Mouse (Mus musculus) midbrain, embryonic 10.5 days (tissue): Measurements from ENCODE around the gene Srd5a1. TPM values are rescaled to one million over a fixed set of nuclear protein-coding genes. Genes with fewer than 3 reads are reported as not detected.
"Not testable (repeated sequence)": the region's sequence is repeated elsewhere in the genome, so short reads cannot be mapped to it uniquely, and the experiment has no call there.

Experiments used
- DNase-seq: peaks from one replicate; pipeline ENCODE4 v3.0.0-alpha.2; 2017; ENCODE audit warnings: low spot score
- H3K27ac ChIP-seq: fragments of 300-500 bp; sonication (generic); replicated peaks from 2 replicates; pipeline ENCODE4 v1.5.1; 2016; ENCODE audit warnings: mild to moderate bottlenecking
- H3K27me3 ChIP-seq: fragments of 300-500 bp; sonication (generic); 2 replicates; pipeline ENCODE4 v1.6.1; 2016; ENCODE audit warnings: low read depth, mild to moderate bottlenecking; ENCODE audit not compliant: poor library complexity, severe bottlenecking
- H3K36me3 ChIP-seq: fragments of 300-500 bp; sonication (generic); 2 replicates; pipeline ENCODE4 v1.6.1; 2016; ENCODE audit warnings: mild to moderate bottlenecking, moderate library complexity
- H3K4me1 ChIP-seq: fragments of 300-500 bp; sonication (generic); 2 replicates; pipeline ENCODE4 v1.6.1; 2016
- H3K4me3 ChIP-seq: fragments of 300-500 bp; sonication (generic); 2 replicates; pipeline ENCODE4 v1.5.1; 2016; ENCODE audit warnings: mild to moderate bottlenecking, moderate library complexity
- H3K9me3 ChIP-seq: fragments of 300-500 bp; sonication (generic); replicated peaks from 2 replicates; pipeline ENCODE4 v1.6.1; 2016; ENCODE audit warnings: mild to moderate bottlenecking
- WGBS: fragments of 180-500 bp; shearing (Covaris S2); methylation state at CpG from one replicate; pipeline ENCODE4 v1.1.7; 2016; 5-methylcytosine and 5-hydroxymethylcytosine counted together
- polyA plus RNA-seq: library from polyadenylated mRNA; unstranded; fragments of >200 nt; fragmentation: Nextera tagmentation; extraction: Ambion mirVana; gene quantifications from 2 replicates; pipeline ENCODE4 v1.2.1, GENCODE M21; 2016

The Srd5a1 gene
- polyA plus RNA-seq, 1 experiment from 2014 or later, result 24.8 TPM

GRCm38 (mm10) chr13:69637657-69638056, 26.4 kb upstream of the Srd5a1 start:
- Histone ChIP-seq H3K27me3 (no peaks in the 10 kb centered on the region), H3K27ac (no peak overlapping the region), H3K4me1 (no peaks in the 10 kb centered on the region), H3K9me3 (no peaks in the 10 kb centered on the region), H3K4me3 (no peak overlapping the region), H3K36me3 (peaks cover 84% of the 10 kb centered on the region)
- 94% methylated on average over 9 of the region's 9 CpGs for WGBS
- DNase-seq, result no peak

- Histone ChIP-seq H3K36me3 (peaks cover 93% of the 10 kb centered on the region), H3K4me1 (no peaks in the 10 kb centered on the region), H3K9me3 (no peaks in the 10 kb centered on the region), H3K27ac (no peak overlapping the region), H3K27me3 (no peaks in the 10 kb centered on the region), H3K4me3 (no peak overlapping the region)
- WGBS, result 92% methylated on average over 6 of the region's 6 CpGs
- no peak for DNase-seq
Observed at GRCm38 (mm10) chr13:69636816-69637215, 25.6 kb upstream of the Srd5a1 start.

GRCm38 (mm10) chr13:69636375-69636774, 25.1 kb upstream of the Srd5a1 start:
- Histone ChIP-seq H3K27me3 (no peaks in the 10 kb centered on the region), H3K4me1 (no peaks in the 10 kb centered on the region), H3K27ac (no peak overlapping the region), H3K4me3 (no peak overlapping the region), H3K36me3 (peaks cover 97% of the 10 kb centered on the region), H3K9me3 (no peaks in the 10 kb centered on the region)
- 91% methylated on average over 3 of the region's 3 CpGs for WGBS
- no peak for DNase-seq

- H3K4me3 ChIP-seq, DNase-seq, H3K27ac ChIP-seq, H3K27me3 ChIP-seq, H3K9me3 ChIP-seq, H3K4me1 ChIP-seq: not testable (repeated sequence)
- WGBS, result 94% methylated on average over 7 of the region's 7 CpGs
- peaks cover 98% of the 10 kb centered on the region for H3K36me3 ChIP-seq
Observed at GRCm38 (mm10) chr13:69635836-69636235, 24.6 kb upstream of the Srd5a1 start.

GRCm38 (mm10) chr13:69633988-69634387, 22.7 kb upstream of the Srd5a1 start:
- Histone ChIP-seq H3K4me3 (no peak overlapping the region), H3K36me3 (peaks cover 99% of the 10 kb centered on the region), H3K27me3 (no peaks in the 10 kb centered on the region), H3K27ac (no peak overlapping the region), H3K9me3 (no peaks in the 10 kb centered on the region), H3K4me1 (no peaks in the 10 kb centered on the region)
- DNase-seq, result no peak
- 91% methylated on average over 2 of the region's 2 CpGs for WGBS

GRCm38 (mm10) chr13:69633551-69633950, 22.3 kb upstream of the Srd5a1 start:
- no peaks in the 10 kb centered on the region for H3K9me3 ChIP-seq
- 97% methylated on average over 9 of the region's 9 CpGs for WGBS
- peaks cover 100% of the 10 kb centered on the region for H3K36me3 ChIP-seq
- H3K4me3 ChIP-seq, result no peak overlapping the region
- DNase-seq, result no peak
- no peak overlapping the region for H3K27ac ChIP-seq
- no peaks in the 10 kb centered on the region for H3K4me1 ChIP-seq
- no peaks in the 10 kb centered on the region for H3K27me3 ChIP-seq

GRCm38 (mm10) chr13:69631659-69632058, 20.4 kb upstream of the Srd5a1 start:
- H3K4me1 ChIP-seq, result no peaks in the 10 kb centered on the region
- H3K27ac ChIP-seq, result no peak overlapping the region
- H3K27me3 ChIP-seq, result no peaks in the 10 kb centered on the region
- no peak overlapping the region for H3K4me3 ChIP-seq
- no peak for DNase-seq
- H3K9me3 ChIP-seq, result no peaks in the 10 kb centered on the region
- 92% methylated on average over 4 of the region's 4 CpGs for WGBS
- H3K36me3 ChIP-seq, result peaks cover 100% of the 10 kb centered on the region

- Histone ChIP-seq H3K4me3 (no peak overlapping the region), H3K9me3 (no peaks in the 10 kb centered on the region), H3K27ac (no peak overlapping the region), H3K4me1 (no peaks in the 10 kb centered on the region), H3K36me3 (peaks cover 100% of the 10 kb centered on the region), H3K27me3 (no peaks in the 10 kb centered on the region)
- 94% methylated on average over 3 of the region's 3 CpGs for WGBS
- DNase-seq, result no peak
Observed at GRCm38 (mm10) chr13:69631111-69631510, 19.9 kb upstream of the Srd5a1 start.

- H3K9me3 ChIP-seq, result no peaks in the 10 kb centered on the region
- no peak overlapping the region for H3K27ac ChIP-seq
- no peaks in the 10 kb centered on the region for H3K27me3 ChIP-seq
- WGBS, result 89% methylated on average over 8 of the region's 8 CpGs
- H3K4me3 ChIP-seq, result no peak overlapping the region
- H3K4me1 ChIP-seq, result no peaks in the 10 kb centered on the region
- DNase-seq, result no peak
- peaks cover 100% of the 10 kb centered on the region for H3K36me3 ChIP-seq
Observed at GRCm38 (mm10) chr13:69630576-69630975, 19.3 kb upstream of the Srd5a1 start.

GRCm38 (mm10) chr13:69627941-69628340, 16.7 kb upstream of the Srd5a1 start:
- 97% methylated on average over 3 of the region's 3 CpGs for WGBS
- H3K27me3 ChIP-seq, result no peaks in the 10 kb centered on the region
- no peak overlapping the region for H3K27ac ChIP-seq
- H3K9me3 ChIP-seq, result no peaks in the 10 kb centered on the region
- H3K4me3 ChIP-seq, result no peak overlapping the region
- DNase-seq, result no peak
- no peaks in the 10 kb centered on the region for H3K4me1 ChIP-seq
- peaks cover 100% of the 10 kb centered on the region for H3K36me3 ChIP-seq

GRCm38 (mm10) chr13:69624510-69624909, 13.3 kb upstream of the Srd5a1 start:
- no peak for DNase-seq
- H3K27ac ChIP-seq, result no peak overlapping the region
- no peaks in the 10 kb centered on the region for H3K4me1 ChIP-seq
- H3K27me3 ChIP-seq, result no peaks in the 10 kb centered on the region
- H3K9me3 ChIP-seq, result no peaks in the 10 kb centered on the region
- H3K36me3 ChIP-seq, result peaks cover 100% of the 10 kb centered on the region
- WGBS, result 96% methylated on average over 3 of the region's 3 CpGs
- H3K4me3 ChIP-seq, result no peak overlapping the region

- no peak overlapping the region for H3K4me3 ChIP-seq
- H3K27ac ChIP-seq, result no peak overlapping the region
- H3K9me3 ChIP-seq, result no peaks in the 10 kb centered on the region
- DNase-seq, result no peak
- WGBS, result 84% methylated on average over 5 of the region's 5 CpGs
- H3K27me3 ChIP-seq, result no peaks in the 10 kb centered on the region
- H3K4me1 ChIP-seq, result no peaks in the 10 kb centered on the region
- peaks cover 100% of the 10 kb centered on the region for H3K36me3 ChIP-seq
Observed at GRCm38 (mm10) chr13:69623843-69624242, 12.6 kb upstream of the Srd5a1 start.

GRCm38 (mm10) chr13:69616716-69617115, 5.5 kb upstream of the Srd5a1 start:
- Histone ChIP-seq H3K27ac (no peak overlapping the region), H3K4me1 (peaks cover 12% of the 10 kb centered on the region), H3K36me3 (peaks cover 87% of the 10 kb centered on the region), H3K27me3 (no peaks in the 10 kb centered on the region), H3K9me3 (no peaks in the 10 kb centered on the region), H3K4me3 (no peak overlapping the region)
- no peak for DNase-seq
- 92% methylated on average over 6 of the region's 6 CpGs for whole genome bisulfite sequencing

- H3K9me3 ChIP-seq, result no peaks in the 10 kb centered on the region
- H3K4me1 ChIP-seq, result peaks cover 29% of the 10 kb centered on the region
- peak overlapping the region; percentile 96 for H3K27ac ChIP-seq
- DNase-seq, result no peak
- peaks cover 42% of the 10 kb centered on the region for H3K36me3 ChIP-seq
- WGBS, result under 1% methylated on average over 24 of the region's 24 CpGs
- H3K4me3 ChIP-seq, result peak overlapping the region; percentile 97
- no peaks in the 10 kb centered on the region for H3K27me3 ChIP-seq
Observed at GRCm38 (mm10) chr13:69612175-69612544, 918 bp upstream of the Srd5a1 start.
